Mouse (Mus musculus) hindbrain, embryonic 16.5 days (tissue): ENCODE results near the gene Slc22a18. TPM values are rescaled to one million over a fixed set of nuclear protein-coding genes. Genes with fewer than 3 reads are reported as not detected.

ENCODE experiments used
- ATAC-seq: fragments of 200-750 bp; cut with Nextera tagmentation; 2 replicates; pipeline ENCODE4 v1.8.0; 2017; ENCODE audit warnings: moderate TSS enrichment, moderate library complexity
- H3K27ac ChIP-seq: fragments of 300-500 bp; sonication (generic); 2 replicates; pipeline ENCODE4 v1.5.1; 2014; ENCODE audit warnings: low read depth, mild to moderate bottlenecking, control low read depth, low read length, moderate library complexity
- H3K27me3 ChIP-seq: fragments of 300-500 bp; sonication (generic); replicated peaks from 2 replicates; pipeline ENCODE4 v1.6.1; 2014; ENCODE audit warnings: low read length; ENCODE audit not compliant: control insufficient read depth, insufficient read depth
- H3K36me3 ChIP-seq: fragments of 300-500 bp; sonication (generic); 2 replicates; pipeline ENCODE4 v1.6.1; 2014; ENCODE audit warnings: mild to moderate bottlenecking, low read length, moderate library complexity, mixed read lengths; ENCODE audit not compliant: control insufficient read depth, insufficient read depth
- H3K4me1 ChIP-seq: fragments of 300-500 bp; sonication (generic); 2 replicates; pipeline ENCODE4 v1.6.1; 2014; ENCODE audit warnings: low read depth, low read length; ENCODE audit not compliant: control insufficient read depth, insufficient read depth
- H3K4me2 ChIP-seq: fragments of 300-500 bp; sonication (generic); 2 replicates; pipeline ENCODE4 v1.6.1; 2014; ENCODE audit warnings: mild to moderate bottlenecking, low read length, control low read depth, moderate library complexity
- H3K4me3 ChIP-seq: fragments of 300-500 bp; sonication (generic); 2 replicates; pipeline ENCODE4 v1.5.1; 2014; ENCODE audit warnings: mild to moderate bottlenecking, low read length, control low read depth, moderate library complexity
- H3K9ac ChIP-seq: fragments of 300-500 bp; sonication (generic); 2 replicates; pipeline ENCODE4 v1.6.1; 2014; ENCODE audit warnings: low read depth, mild to moderate bottlenecking, control low read depth, low read length, moderate library complexity
- H3K9me3 ChIP-seq: fragments of 300-500 bp; sonication (generic); 2 replicates; pipeline ENCODE4 v1.6.1; 2014; ENCODE audit warnings: mild to moderate bottlenecking, low read length, moderate library complexity; ENCODE audit not compliant: control insufficient read depth
- WGBS: fragments of 180-500 bp; shearing (Covaris S2); extraction: QIAGEN DNeasy Blood & Tissue Kit; methylation state at CpG from one replicate; pipeline ENCODE4 v1.1.7; 2014; 5-methylcytosine and 5-hydroxymethylcytosine counted together
- polyA plus RNA-seq: library from polyadenylated mRNA; unstranded; fragments of >200 nt; fragmentation: Nextera tagmentation; extraction: Ambion mirVana; gene quantifications from 2 replicates; pipeline ENCODE4 v1.2.1, GENCODE M21; 2015

Gene Slc22a18
- polyA plus RNA-seq, 1 experiment from 2014 or later: 0.79 TPM

DNA sequence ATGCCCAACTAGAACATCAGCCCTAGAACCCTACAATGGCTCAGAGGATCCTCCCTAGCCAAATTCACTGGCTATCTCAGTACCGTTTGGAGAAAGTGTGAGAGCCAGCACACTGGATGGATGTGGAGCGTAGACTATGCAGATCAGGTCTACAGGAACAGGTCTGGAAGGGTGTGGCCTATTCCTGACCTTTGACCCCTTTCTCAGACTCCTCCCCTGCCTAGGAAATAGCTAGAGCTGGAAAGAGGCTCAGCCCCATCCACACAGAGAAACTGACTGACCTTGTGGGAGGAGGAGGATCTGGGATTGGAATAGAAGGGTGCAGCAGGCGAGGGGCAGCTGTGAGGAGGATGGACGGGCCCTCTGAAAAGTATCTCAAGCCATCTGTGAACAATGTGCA is 25.0 kb downstream of the Slc22a18 start:
- H3K27ac ChIP-seq: no peak overlapping the region
- peaks cover 34% of the 10 kb centered on the region for H3K27me3 ChIP-seq
- no peak for ATAC-seq
- no peak overlapping the region for H3K4me3 ChIP-seq
- peaks cover 12% of the 10 kb centered on the region for H3K4me1 ChIP-seq
- H3K4me2 ChIP-seq: no peak overlapping the region
- H3K36me3 ChIP-seq: no peaks in the 10 kb centered on the region
- no peak overlapping the region for H3K9ac ChIP-seq
- WGBS: 88% methylated on average over 4 of the region's 4 CpGs
- no peaks in the 10 kb centered on the region for H3K9me3 ChIP-seq

- 55% methylated on average over 2 of the region's 2 CpGs for WGBS
- H3K4me3 ChIP-seq: no peak overlapping the region
Measured at GRCm38 (mm10) chr7:143500912-143501311, 27.4 kb downstream of the Slc22a18 start.

GRCm38 (mm10) chr7:143501643-143502417 is 28.3 kb downstream of the Slc22a18 start:
- H3K4me3 ChIP-seq: peak overlapping the region; percentile 33
- H3K9me3 ChIP-seq: no peaks in the 10 kb centered on the region
- peaks cover 48% of the 10 kb centered on the region for H3K27me3 ChIP-seq
- H3K36me3 ChIP-seq: no peaks in the 10 kb centered on the region
- no peak overlapping the region for H3K27ac ChIP-seq
- peak; percentile 31; the same call in 1 of the 2 replicates for ATAC-seq
- H3K9ac ChIP-seq: peak overlapping the region; percentile 13; the same call in 1 of the 2 replicates
- peaks cover 12% of the 10 kb centered on the region for H3K4me1 ChIP-seq
- peak overlapping the region; percentile 56 for H3K4me2 ChIP-seq
- WGBS: 3% methylated on average over 55 of the region's 55 CpGs

More at GRCm38 (mm10) chr7:143500912-143501311, 27.4 kb downstream of the Slc22a18 start:
- Histone ChIP-seq H3K36me3 (no peaks in the 10 kb centered on the region), H3K9me3 (no peaks in the 10 kb centered on the region), H3K4me2 (no peak overlapping the region), H3K27me3 (peaks cover 48% of the 10 kb centered on the region), H3K4me1 (peaks cover 12% of the 10 kb centered on the region), H3K9ac (no peak overlapping the region), H3K27ac (no peak overlapping the region)
- ATAC-seq: no peak

DNA sequence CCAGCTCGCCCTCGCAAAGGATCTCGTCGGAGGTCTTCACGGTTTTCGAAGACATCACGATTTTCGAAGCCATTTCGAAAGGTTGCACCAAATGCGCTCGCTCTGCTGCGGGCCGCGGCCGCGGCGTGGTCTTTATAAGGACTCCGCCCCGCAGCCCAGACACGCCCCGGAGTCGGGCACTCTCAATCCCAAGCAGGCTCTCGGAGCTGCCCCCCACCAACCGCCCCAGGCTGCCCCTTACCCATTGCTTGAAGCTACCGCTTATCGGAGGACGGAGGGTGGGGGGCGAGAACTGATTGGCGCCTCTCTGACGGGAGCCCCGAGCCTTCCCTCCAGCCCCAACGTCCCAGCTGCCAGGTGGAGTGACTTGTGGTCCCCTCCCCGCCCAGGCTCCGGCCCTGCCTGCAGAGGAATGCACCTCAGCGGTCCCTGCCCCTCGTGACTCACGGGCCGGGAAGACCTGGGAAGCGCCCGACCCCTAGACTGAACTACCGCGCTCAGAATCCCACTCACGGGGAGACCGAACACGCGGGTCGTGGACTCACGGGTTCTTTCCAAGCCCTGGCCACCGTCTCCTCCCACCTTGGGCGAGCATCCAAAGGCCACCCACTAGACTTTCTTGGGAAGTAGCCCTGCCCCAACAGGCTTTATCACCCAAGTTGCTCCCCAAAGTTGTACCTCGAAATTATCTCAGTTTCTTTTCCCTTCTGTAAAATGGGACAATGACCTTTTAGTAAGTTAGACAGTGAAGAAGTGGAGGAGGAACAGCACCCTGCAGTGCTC is 29.1 kb downstream of the Slc22a18 start, which contains the start of gene Phlda2:
Phlda2 (minus strand) TSS at position 733 of the 783 bp plus-strand sequence.
- no peaks in the 10 kb centered on the region for H3K36me3 ChIP-seq
- H3K4me1 ChIP-seq: peaks cover 12% of the 10 kb centered on the region
- H3K27ac ChIP-seq: no peak within 1 kb of the TSS
- H3K9ac ChIP-seq: peak within 1 kb of the TSS; percentile 13; the same call in 1 of the 2 replicates
- H3K9me3 ChIP-seq: no peaks in the 10 kb centered on the region
- no peak; the same call in 1 of the 2 replicates for ATAC-seq
- H3K4me3 ChIP-seq: peak within 1 kb of the TSS; percentile 33
- WGBS: 3% methylated on average over 49 of the region's 51 CpGs
- H3K4me2 ChIP-seq: peak within 1 kb of the TSS; percentile 56
- peaks cover 48% of the 10 kb centered on the region for H3K27me3 ChIP-seq

DNA sequence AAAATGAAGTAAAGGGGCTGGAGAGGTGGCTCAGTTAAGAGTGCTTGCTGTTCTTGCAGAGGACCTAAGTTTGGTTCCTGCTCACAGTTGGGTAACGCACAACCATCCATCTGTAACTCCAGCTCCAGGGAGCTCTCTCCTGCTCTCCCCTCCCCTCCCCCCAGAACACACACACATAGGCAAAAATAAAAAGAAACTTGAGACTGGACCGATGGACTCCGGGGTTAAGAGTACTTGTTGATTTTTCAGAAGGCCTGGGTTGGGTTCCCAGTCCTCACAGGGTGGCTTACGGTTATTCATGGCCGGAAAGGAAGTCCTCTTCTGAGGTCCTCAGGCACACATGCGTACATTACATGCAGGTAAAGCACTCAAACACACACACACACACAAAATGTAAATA is 30.4 kb downstream of the Slc22a18 start:
- H3K9me3 ChIP-seq: no peaks in the 10 kb centered on the region
- WGBS: 92% methylated on average over 6 of the region's 6 CpGs
- H3K27me3 ChIP-seq: peaks cover 48% of the 10 kb centered on the region
- H3K4me3 ChIP-seq: no peak overlapping the region
- H3K4me1 ChIP-seq: peaks cover 12% of the 10 kb centered on the region
- ATAC-seq: no peak
- no peaks in the 10 kb centered on the region for H3K36me3 ChIP-seq
- H3K9ac ChIP-seq: no peak overlapping the region
- H3K4me2 ChIP-seq: no peak overlapping the region
- no peak overlapping the region for H3K27ac ChIP-seq

GRCm38 (mm10) chr7:143505411-143505810 is 31.9 kb downstream of the Slc22a18 start:
- H3K4me1 ChIP-seq: peaks cover 12% of the 10 kb centered on the region
- H3K27ac ChIP-seq: no peak overlapping the region
- no peak overlapping the region for H3K4me2 ChIP-seq
- no peak overlapping the region for H3K9ac ChIP-seq
- no peak overlapping the region for H3K4me3 ChIP-seq
- H3K27me3 ChIP-seq: peaks cover 36% of the 10 kb centered on the region
- 94% methylated on average over 2 of the region's 2 CpGs for WGBS
- no peaks in the 10 kb centered on the region for H3K36me3 ChIP-seq
- no peaks in the 10 kb centered on the region for H3K9me3 ChIP-seq
- ATAC-seq: no peak

GRCm38 (mm10) chr7:143505823-143506222 is 32.3 kb downstream of the Slc22a18 start:
- Histone ChIP-seq H3K4me1 (peaks cover 12% of the 10 kb centered on the region), H3K36me3 (no peaks in the 10 kb centered on the region), H3K9me3 (no peaks in the 10 kb centered on the region), H3K27me3 (peaks cover 32% of the 10 kb centered on the region), H3K4me2 (no peak overlapping the region), H3K27ac (no peak overlapping the region), H3K9ac (no peak overlapping the region), H3K4me3 (no peak overlapping the region)
- 31% methylated on average over 11 of the region's 11 CpGs for WGBS
- ATAC-seq: no peak

DNA sequence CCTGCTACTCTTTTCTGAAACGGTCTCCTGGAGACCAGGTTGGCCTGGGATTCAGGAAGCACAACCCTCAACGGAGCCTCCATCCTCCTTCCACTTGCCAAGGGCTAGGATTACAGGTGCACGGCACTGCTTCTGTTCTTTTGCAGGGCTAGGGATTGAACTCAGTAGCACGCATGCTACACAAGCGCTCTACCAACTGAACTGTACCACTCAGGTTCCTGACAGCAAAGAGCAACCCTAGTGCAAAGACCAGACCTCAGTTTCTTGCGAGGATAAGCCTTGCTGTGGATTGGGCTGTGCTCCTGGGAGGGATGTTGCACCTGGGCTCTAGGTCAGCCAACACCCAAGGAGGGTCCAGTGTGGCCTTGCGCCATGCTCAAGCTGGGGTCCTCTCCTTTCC is 32.7 kb downstream of the Slc22a18 start:
- Histone ChIP-seq H3K9me3 (no peaks in the 10 kb centered on the region), H3K4me1 (peaks cover 12% of the 10 kb centered on the region), H3K4me2 (no peak overlapping the region), H3K9ac (no peak overlapping the region), H3K36me3 (no peaks in the 10 kb centered on the region), H3K27me3 (peaks cover 28% of the 10 kb centered on the region), H3K27ac (no peak overlapping the region), H3K4me3 (no peak overlapping the region)
- 73% methylated on average over 7 of the region's 7 CpGs for WGBS
- no peak for ATAC-seq

- WGBS: 28% methylated on average over 7 of the region's 7 CpGs
- no peak overlapping the region for H3K4me3 ChIP-seq
- peaks cover 10% of the 10 kb centered on the region for H3K4me1 ChIP-seq
- ATAC-seq: no peak
- H3K4me2 ChIP-seq: no peak overlapping the region
- H3K9me3 ChIP-seq: no peaks in the 10 kb centered on the region
- no peaks in the 10 kb centered on the region for H3K36me3 ChIP-seq
- peaks cover 26% of the 10 kb centered on the region for H3K27me3 ChIP-seq
- H3K9ac ChIP-seq: no peak overlapping the region
- H3K27ac ChIP-seq: no peak overlapping the region
Measured at GRCm38 (mm10) chr7:143506675-143507074, 33.1 kb downstream of the Slc22a18 start.
